Mouse (Mus musculus) embryo, embryonic 11 days (tissue): Measurements from ENCODE around the gene Abraxas2.

Source experiments
- DNase-seq: peaks from one replicate; pipeline ENCODE4 v3.0.0-alpha.2; 2015

Abraxas2 gene

GRCm38 (mm10) chr7:132900826-132901531 lies 42.0 kb downstream of the Abraxas2 start:
- no peak for DNase-seq

- no peak for DNase-seq
These were observed 44.8 kb downstream of the Abraxas2 start for GRCm38 (mm10) chr7:132903796-132904195.

GRCm38 (mm10) chr7:132921971-132922370 lies 62.9 kb downstream of the Abraxas2 start:
- no peak for DNase-seq

- no peak for DNase-seq
These were observed 66.2 kb downstream of the Abraxas2 start for GRCm38 (mm10) chr7:132925227-132925626.

- DNase-seq, result no peak
These were observed 68.2 kb downstream of the Abraxas2 start for GRCm38 (mm10) chr7:132927201-132927600.

- peak; percentile 14 for DNase-seq
These were observed 71.0 kb downstream of the Abraxas2 start for GRCm38 (mm10) chr7:132930055-132930454.

- peak; percentile 99 for DNase-seq
These were observed 72.0 kb downstream of the Abraxas2 start, which contains the start of gene Zranb1 for GRCm38 (mm10) chr7:132930850-132931559. Gene Zranb1 (plus strand): TSS chr7:132931142.

- peak; percentile 61 for DNase-seq
These were observed 72.7 kb downstream of the Abraxas2 start for GRCm38 (mm10) chr7:132931560-132932351.

GRCm38 (mm10) chr7:132933331-132933730 lies 74.3 kb downstream of the Abraxas2 start:
- DNase-seq, result no peak
